Mouse (Mus musculus): ENCODE data around the gene Cebpb. TPM values are rescaled to one million over a fixed set of nuclear protein-coding genes. Genes with fewer than 3 reads are reported as not detected.
"Not testable (repeated sequence)": the region's sequence is repeated elsewhere in the genome, so short reads cannot be mapped to it uniquely, and the experiment has no call there.

Cebpb gene
- 5.8 and 8.0 TPM in 2 replicates for total RNA-seq (2014; rRNA removed)
- polyA plus RNA-seq (2015; fragmentation: Nextera tagmentation; extraction: Ambion mirVana) = 4.4 and 5.4 TPM in 2 replicates

DNA sequence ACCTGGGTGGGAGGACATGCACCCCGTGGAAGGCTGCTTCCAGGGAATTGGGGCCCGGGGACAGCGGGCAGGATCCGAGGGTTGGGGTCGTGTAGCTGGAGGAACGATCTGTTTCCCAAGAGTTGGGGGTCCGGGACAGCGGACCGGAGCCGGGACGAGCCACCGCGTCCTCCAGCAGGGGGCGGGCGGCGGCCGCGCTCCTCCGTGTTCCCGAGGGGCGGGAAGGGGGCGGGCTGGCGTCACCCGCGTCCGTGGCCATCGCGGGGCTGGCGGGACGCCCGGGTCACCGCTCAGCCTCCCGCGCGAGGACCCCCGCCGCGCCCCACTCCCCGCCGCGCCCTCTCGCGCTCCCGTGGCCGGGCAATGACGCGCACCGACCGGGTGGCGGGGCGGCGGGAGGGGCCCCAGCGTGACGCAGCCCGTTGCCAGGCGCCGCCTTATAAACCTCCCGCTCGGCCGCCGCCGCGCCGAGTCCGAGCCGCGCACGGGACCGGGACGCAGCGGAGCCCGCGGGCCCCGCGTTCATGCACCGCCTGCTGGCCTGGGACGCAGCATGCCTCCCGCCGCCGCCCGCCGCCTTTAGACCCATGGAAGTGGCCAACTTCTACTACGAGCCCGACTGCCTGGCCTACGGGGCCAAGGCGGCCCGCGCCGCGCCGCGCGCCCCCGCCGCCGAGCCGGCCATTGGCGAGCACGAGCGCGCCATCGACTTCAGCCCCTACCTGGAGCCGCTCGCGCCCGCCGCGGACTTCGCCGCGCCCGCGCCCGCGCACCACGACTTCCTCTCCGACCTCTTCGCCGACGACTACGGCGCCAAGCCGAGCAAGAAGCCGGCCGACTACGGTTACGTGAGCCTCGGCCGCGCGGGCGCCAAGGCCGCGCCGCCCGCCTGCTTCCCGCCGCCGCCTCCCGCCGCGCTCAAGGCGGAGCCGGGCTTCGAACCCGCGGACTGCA lies at the start of gene Cebpb:
TSS of gene Cebpb (plus strand) at position 418 of the 954 bp plus-strand sequence.
- peak within 1 kb of the TSS; percentile 52 for H3K4me3 ChIP-seq (ENCODE audit: low read depth, low read length)
- ATAC-seq (ENCODE audit: low FRiP score) = peak; percentile 41
- H3K27me3 ChIP-seq (ENCODE audit: insufficient read depth, low read length) = peaks cover 20% of the 10 kb centered on the region
- TF ChIP-seq CTCF (IDR thresholded peaks at IDR 0.05) = peak; percentile 64
- DNase-seq (ENCODE audit: low spot score) = peak; percentile 73
- peak within 1 kb of the TSS; percentile 63 for H3K9ac ChIP-seq (replicated peaks; ENCODE audit: low read length, poor library complexity, severe bottlenecking)
- H3K9me3 ChIP-seq (ENCODE audit: low read length) = no peaks in the 10 kb centered on the region
- peak within 1 kb of the TSS; percentile 81 for H3K4me2 ChIP-seq (ENCODE audit: low read depth, low read length, poor library complexity, severe bottlenecking)
- under 1% methylated on average over 109 of the region's 147 CpGs for WGBS
- no peaks in the 10 kb centered on the region for H3K36me3 ChIP-seq (ENCODE audit: insufficient read depth, low read length)
- H3K4me1 ChIP-seq (ENCODE audit: insufficient read depth, low read length) = no peaks in the 10 kb centered on the region
- H3K27ac ChIP-seq (ENCODE audit: low read depth, low read length) = peak within 1 kb of the TSS; percentile 27

DNA sequence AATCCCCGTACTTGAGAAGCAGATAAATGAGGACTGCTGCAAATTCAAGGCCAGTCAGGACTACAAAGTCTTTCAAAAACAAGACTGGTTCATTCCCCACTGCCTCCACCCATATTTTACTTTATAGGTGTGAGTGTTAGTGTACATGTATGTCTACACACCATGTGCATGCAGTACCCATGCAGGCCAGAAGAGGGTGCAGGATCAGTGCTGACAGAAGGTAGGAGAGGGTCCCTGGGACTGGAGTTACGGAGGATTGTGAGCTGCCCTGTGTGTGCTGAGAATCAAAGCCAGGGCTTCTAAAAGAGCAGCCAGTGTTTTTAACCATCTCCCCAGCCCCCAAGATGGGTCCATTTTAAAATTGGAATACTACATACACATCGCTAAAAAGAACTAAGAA lies 48.4 kb upstream of the Cebpb start:
- Histone ChIP-seq H3K4me3 (ENCODE audit: low read depth, low read length) (no peak overlapping the region), H3K9me3 (ENCODE audit: low read length) (no peaks in the 10 kb centered on the region), H3K36me3 (ENCODE audit: insufficient read depth, low read length) (peaks cover 4% of the 10 kb centered on the region; the same call in 1 of the 2 replicates), H3K9ac (replicated peaks; ENCODE audit: low read length, poor library complexity, severe bottlenecking) (no peak overlapping the region), H3K4me2 (ENCODE audit: low read depth, low read length, poor library complexity, severe bottlenecking) (no peak overlapping the region), H3K4me1 (ENCODE audit: insufficient read depth, low read length) (no peaks in the 10 kb centered on the region), H3K27me3 (ENCODE audit: insufficient read depth, low read length) (no peaks in the 10 kb centered on the region), H3K27ac (ENCODE audit: low read depth, low read length) (no peak overlapping the region)
- no peak for DNase-seq (ENCODE audit: low spot score)
- no peak for ATAC-seq (ENCODE audit: low FRiP score)
- peak; percentile 65 for TF ChIP-seq CTCF (IDR thresholded peaks at IDR 0.05)
- 84% methylated on average over 3 of the region's 3 CpGs for WGBS

DNA sequence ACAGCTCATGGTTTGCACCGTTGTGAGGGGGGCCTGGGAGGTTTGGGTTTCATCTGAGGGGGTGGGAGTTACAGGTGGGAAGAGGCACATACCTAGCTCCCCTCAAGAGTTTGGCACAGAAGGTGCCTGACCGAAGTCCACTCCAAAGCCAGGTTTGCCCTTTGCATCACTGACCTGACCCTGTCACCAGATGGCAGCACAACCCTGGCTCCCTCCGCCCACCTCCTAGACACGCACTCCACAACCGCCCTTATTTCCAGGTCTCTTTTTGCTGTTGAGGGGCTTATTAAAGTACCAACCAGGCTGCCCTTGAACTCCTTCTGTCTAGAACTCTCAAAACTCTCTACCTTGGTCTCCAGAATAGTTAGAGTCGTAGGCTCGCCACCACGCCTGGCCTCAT lies 47.4 kb upstream of the Cebpb start:
- WGBS = 53% methylated on average over 8 of the region's 8 CpGs
- H3K9me3 ChIP-seq (ENCODE audit: low read length) = no peaks in the 10 kb centered on the region
- no peaks in the 10 kb centered on the region for H3K4me1 ChIP-seq (ENCODE audit: insufficient read depth, low read length)
- no peak overlapping the region for H3K9ac ChIP-seq (replicated peaks; ENCODE audit: low read length, poor library complexity, severe bottlenecking)
- H3K27ac ChIP-seq (ENCODE audit: low read depth, low read length) = no peak overlapping the region
- H3K4me3 ChIP-seq (ENCODE audit: low read depth, low read length) = no peak overlapping the region
- H3K36me3 ChIP-seq (ENCODE audit: insufficient read depth, low read length) = peaks cover 8% of the 10 kb centered on the region; the same call in 1 of the 2 replicates
- TF ChIP-seq CTCF (IDR thresholded peaks at IDR 0.05) = peak; percentile 57
- no peak for DNase-seq (ENCODE audit: low spot score)
- no peak for ATAC-seq (ENCODE audit: low FRiP score)
- H3K4me2 ChIP-seq (ENCODE audit: low read depth, low read length, poor library complexity, severe bottlenecking) = no peak overlapping the region
- no peaks in the 10 kb centered on the region for H3K27me3 ChIP-seq (ENCODE audit: insufficient read depth, low read length)

DNA sequence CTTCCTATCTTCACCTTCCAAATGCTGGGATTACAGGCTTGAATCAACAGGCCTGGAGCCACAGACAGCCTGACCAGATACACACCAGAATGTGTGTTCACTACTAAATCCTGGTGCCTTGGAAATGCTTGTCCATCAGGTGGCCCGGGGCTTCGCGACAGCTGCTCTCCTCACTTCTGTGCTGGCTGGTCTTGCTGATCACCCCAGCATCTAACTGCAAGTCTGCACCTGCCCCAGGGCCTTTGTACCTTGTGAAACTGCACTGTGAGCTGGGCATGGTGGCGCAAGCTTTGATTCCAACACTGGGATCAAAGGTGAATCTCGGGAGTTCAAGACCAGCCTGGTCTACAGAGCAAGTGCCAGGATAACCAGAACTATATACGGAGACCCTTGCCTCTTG lies 46.6 kb upstream of the Cebpb start:
- H3K27me3 ChIP-seq (ENCODE audit: insufficient read depth, low read length) = no peaks in the 10 kb centered on the region

DNA sequence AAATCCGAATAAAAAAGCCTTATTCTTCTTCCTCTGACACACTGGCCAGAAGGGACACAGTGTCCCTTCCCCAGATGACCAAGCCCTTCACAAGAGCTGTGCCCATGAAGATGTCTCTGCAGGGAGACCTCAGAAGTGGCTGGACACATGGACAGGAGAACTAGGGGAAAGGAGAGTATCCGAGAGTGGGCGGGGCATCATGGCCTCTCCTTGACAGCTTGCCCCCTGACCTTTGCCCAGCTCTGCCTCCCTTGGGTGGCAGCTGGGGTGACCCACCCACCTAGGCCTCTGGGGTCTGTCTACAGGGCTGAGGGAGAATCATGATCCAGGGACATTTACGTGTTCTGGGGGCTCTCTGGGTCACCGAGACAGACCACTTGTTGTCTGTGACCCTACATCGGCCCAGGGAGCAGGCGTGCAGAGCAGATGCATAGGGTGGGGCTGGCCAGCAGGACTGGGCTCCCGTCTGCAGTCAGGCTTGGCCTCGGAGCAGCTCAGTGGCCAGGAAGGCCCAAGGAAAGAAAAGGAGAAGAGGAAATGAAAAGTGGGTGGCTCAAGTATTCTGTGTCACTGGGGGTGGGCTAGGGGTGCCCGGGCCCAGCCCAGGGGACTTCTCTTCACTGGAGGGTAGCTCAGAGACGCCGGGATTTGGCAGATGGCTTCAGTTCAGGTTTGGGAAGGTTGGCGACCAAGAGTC lies 45.2 kb upstream of the Cebpb start:
- not testable (repeated sequence) for ATAC-seq (ENCODE audit: low FRiP score); DNase-seq (ENCODE audit: low spot score); H3K4me3 ChIP-seq (ENCODE audit: low read depth, low read length); H3K4me1 ChIP-seq (ENCODE audit: insufficient read depth, low read length); H3K36me3 ChIP-seq (ENCODE audit: insufficient read depth, low read length); H3K4me2 ChIP-seq (ENCODE audit: low read depth, low read length, poor library complexity, severe bottlenecking); H3K9me3 ChIP-seq (ENCODE audit: low read length); H3K9ac ChIP-seq (replicated peaks; ENCODE audit: low read length, poor library complexity, severe bottlenecking); H3K27ac ChIP-seq (ENCODE audit: low read depth, low read length); H3K27me3 ChIP-seq (ENCODE audit: insufficient read depth, low read length)
- 86% methylated on average over 13 of the region's 13 CpGs for WGBS

More for the DNA sequence above, 46.6 kb upstream of the Cebpb start:
- DNase-seq (ENCODE audit: low spot score) = no peak
- Histone ChIP-seq H3K4me1 (ENCODE audit: insufficient read depth, low read length) (no peaks in the 10 kb centered on the region), H3K36me3 (ENCODE audit: insufficient read depth, low read length) (peaks cover 8% of the 10 kb centered on the region; the same call in 1 of the 2 replicates), H3K4me3 (ENCODE audit: low read depth, low read length) (no peak overlapping the region), H3K9ac (replicated peaks; ENCODE audit: low read length, poor library complexity, severe bottlenecking) (no peak overlapping the region), H3K9me3 (ENCODE audit: low read length) (no peaks in the 10 kb centered on the region), H3K27ac (ENCODE audit: low read depth, low read length) (no peak overlapping the region), H3K4me2 (ENCODE audit: low read depth, low read length, poor library complexity, severe bottlenecking) (no peak overlapping the region)
- no peak for TF ChIP-seq CTCF (IDR thresholded peaks at IDR 0.05)
- ATAC-seq (ENCODE audit: low FRiP score) = no peak
- WGBS = 91% methylated on average over 6 of the region's 6 CpGs

All from midbrain, postnatal 0 days (tissue).